Mouse (Mus musculus) lung, adult 2 months (tissue): ENCODE measurements around the gene Gnao1.

ENCODE experiments used
- CTCF ChIP-seq: fragments of 200-500 bp; IDR thresholded peaks from 2 replicates; pipeline ENCODE4 v1.5.1; 2011; ENCODE audit warnings: mild to moderate bottlenecking, low read length, control low read depth; ENCODE audit not compliant: insufficient read depth
- POLR2A ChIP-seq: fragments of 200-500 bp; IDR thresholded peaks from 2 replicates; pipeline ENCODE4 v1.6.1; 2011; ENCODE audit warnings: low read depth, mild to moderate bottlenecking, control low read depth, low read length, borderline replicate concordance; ENCODE audit errors: extremely low read depth

- no peak for TF ChIP-seq POLR2A
- TF ChIP-seq CTCF: no peak
Observed at GRCm38 (mm10) chr8:93940542-93941423, 131.0 kb downstream of the Gnao1 start.
